Mouse (Mus musculus): Measurements from ENCODE around the gene Vmn2r87.

DNA sequence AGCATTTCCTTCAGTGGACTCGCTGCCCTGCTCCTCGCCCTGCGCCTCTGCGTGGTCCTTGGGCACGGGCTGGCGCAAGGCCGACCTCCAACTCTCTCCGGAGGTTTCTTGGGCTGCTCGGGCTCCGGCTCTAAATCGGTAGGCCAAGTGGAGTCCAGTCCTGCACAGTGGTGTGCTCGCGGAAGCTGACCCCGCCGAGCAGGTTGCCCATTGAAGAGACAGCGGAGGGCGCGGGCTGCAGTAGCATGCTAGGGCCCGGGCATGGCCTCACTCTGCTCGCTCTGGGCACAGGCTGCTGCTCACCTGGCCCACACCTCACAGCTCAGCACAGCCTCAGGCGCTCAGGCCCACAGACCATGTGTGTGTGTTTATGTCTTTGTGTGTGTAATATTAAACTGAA is 52.4 kb downstream of the Vmn2r87 start:
- TF ChIP-seq CTCF (IDR thresholded peaks at IDR 0.05; ENCODE audit: low read depth) (no peak), EP300 (IDR thresholded peaks at IDR 0.05; ENCODE audit: low read depth) (no peak)
